Mouse (Mus musculus) CD4-positive helper T cell, adult 2 months (primary cell): ENCODE measurements at regions not wholly inside any gene's neighbourhood (a gene's known extent, or its start where the extent isn't known, plus 50 kb on each side); places are given as distances from the start of the nearest gene placed in this dataset.
A peak's percentile ranks its signal among the peaks of the same experiment; 100 is the strongest.
"Not testable (repeated sequence)": the region's sequence is repeated elsewhere in the genome, so short reads cannot be mapped to it uniquely, and the experiment has no call there.

Source experiments
- DNase-seq: peaks from one replicate; pipeline ENCODE4 v3.0.0-alpha.2; 2012; ENCODE audit warnings: low read depth, missing footprints, low spot score

DNA sequence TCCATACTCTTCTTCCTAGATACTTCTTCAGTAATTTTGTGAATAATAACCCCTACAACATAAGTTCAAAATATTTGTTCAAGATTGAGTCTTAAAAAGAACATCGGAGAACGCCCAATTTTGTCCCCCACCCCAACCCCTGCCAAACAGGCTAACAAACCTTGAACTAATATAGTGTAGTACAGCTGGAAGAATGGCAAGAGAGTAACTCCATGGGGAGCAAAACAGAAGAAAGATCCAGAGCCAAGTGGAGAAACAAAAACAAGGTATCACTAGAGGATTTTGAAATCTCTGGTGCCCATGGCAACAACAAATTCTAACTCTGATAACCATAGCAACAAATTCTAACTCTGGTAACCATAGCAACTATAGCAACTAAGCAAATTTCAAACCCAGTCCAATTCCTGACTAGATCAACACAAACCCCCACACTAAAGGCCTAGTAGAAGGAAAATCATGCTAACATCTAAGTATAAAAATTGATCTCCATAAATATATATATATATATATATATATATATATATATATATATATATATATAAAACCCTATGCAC is 74.2 kb upstream of the Magee2 start:
- no peak for DNase-seq

DNA sequence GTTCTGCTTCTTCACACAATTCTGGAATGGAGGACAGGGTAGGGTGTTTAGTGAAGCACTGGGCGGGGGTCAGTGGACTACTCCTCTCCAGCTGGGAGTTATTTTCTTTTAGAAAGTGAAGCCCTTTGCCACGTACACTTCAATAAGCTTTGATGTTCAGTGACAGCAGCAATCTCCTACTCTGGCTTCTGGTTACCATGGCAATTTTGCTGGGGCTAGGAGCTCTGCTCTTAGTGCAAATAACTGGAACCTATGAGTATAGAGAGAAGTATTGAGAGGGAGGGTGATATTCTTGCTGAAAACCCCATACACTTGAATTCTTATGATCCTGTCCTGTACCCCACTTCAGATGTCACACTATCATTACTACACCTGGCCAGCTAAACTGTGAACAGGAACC is 94.5 kb upstream of the Magee2 start:
- DNase-seq: no peak

- not testable (repeated sequence) for DNase-seq
These were observed 95.7 kb upstream of the Magee2 start for GRCm38 (mm10) chrX:104952809-104953208.

GRCm38 (mm10) chrX:104953391-104953790 is 96.3 kb upstream of the Magee2 start:
- not testable (repeated sequence) for DNase-seq

GRCm38 (mm10) chrX:104978432-104978831 is 101.1 kb upstream of the Pbdc1 start:
- DNase-seq: no peak

DNA sequence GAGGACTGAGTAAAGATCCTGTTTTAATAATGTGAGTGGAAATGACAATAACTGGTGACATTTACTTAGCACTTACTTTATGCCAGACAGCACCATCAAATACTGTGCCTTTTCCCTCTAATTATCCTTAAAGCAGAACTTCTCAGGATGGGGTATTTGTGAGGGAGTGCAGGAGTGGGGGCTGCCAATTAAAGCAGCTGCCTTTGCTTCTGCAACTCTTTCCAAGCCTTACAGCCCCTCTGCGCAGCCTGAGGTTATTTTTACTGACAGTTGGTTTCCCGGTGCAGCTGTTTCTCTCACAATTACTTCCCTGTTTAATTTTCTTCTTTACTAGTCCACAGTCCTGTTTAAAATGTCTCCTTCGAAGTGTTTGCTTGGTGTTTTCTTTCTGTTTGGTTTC is 76.3 kb upstream of the Pbdc1 start:
- no peak for DNase-seq

GRCm38 (mm10) chrX:105006445-105006844 is 73.1 kb upstream of the Pbdc1 start:
- peak; percentile 2 for DNase-seq
